Mouse (Mus musculus): ENCODE data around the gene Fchsd2. TPM values are rescaled to one million over a fixed set of nuclear protein-coding genes. Genes with fewer than 3 reads are reported as not detected.

Fchsd2 gene
- polyA plus RNA-seq, 1 experiment, result 24.9 TPM

- Histone ChIP-seq H3K4me3 (ENCODE audit: low read depth, low read length) (peak overlapping the region; percentile 59), H3K9ac (ENCODE audit: low read depth, poor library complexity, severe bottlenecking) (peak overlapping the region; percentile 82), H3K27ac (ENCODE audit: insufficient read depth, low read length) (peak overlapping the region; percentile 29; the same call in 1 of the 2 replicates), H3K27me3 (ENCODE audit: control insufficient read depth, insufficient read depth, low read length, poor library complexity, severe bottlenecking) (no peaks in the 10 kb centered on the region), H3K9me3 (replicated peaks; ENCODE audit: control insufficient read depth, insufficient read depth, low read length, poor library complexity, severe bottlenecking) (no peaks in the 10 kb centered on the region), H3K36me3 (ENCODE audit: control insufficient read depth, insufficient read depth, low read length, poor library complexity, severe bottlenecking) (no peaks in the 10 kb centered on the region), H3K4me1 (ENCODE audit: control insufficient read depth, insufficient read depth, low read length) (peaks cover 2% of the 10 kb centered on the region)
- no peak for TF ChIP-seq CTCF (IDR thresholded peaks at IDR 0.05; ENCODE audit: low read depth, low read length)
- TF ChIP-seq POLR2A (IDR thresholded peaks at IDR 0.05; ENCODE audit: insufficient read depth, low read length), result no peak
- TF ChIP-seq EP300 (IDR thresholded peaks at IDR 0.05; ENCODE audit: insufficient read depth, low read depth, low read length), result no peak
Measured at GRCm38 (mm10) chr7:101107073-101107810, 14.6 kb downstream of the Fchsd2 start.

DNA sequence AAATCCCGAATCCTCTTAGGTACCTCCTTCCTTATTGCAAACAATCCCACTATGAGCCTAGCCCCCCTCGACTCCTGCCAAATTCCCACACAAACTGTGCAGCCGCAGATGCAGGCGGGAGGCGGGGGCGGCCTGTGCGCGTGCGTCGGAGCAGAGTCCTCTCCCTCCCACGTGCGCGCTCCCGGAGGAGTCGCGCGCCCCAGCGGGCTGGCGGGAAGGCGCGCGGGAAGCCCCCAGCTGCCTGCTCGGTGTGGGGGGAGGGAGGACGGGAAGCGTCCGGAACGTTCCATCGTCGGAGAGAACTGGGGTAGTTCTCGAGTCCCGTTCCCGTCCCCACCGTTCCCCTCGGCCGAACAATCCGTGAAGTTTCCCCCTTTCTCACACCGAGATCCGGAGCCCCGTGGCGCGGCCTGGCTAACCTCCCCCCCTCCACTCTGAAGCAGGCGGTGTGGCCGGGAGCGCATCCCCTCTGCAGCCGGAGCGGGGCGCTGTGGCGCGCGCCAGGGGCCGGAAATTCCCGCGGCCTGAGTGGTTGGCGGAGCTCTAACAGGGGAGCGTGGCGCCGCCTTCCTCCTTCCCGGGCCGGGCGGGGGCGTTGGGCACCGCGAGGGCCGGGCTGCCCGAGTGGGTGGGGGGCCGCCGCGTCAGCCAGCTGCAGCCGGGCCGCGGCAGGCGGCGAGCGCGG, 15.4 kb downstream of the Fchsd2 start:
- no peaks in the 10 kb centered on the region for H3K36me3 ChIP-seq (ENCODE audit: control insufficient read depth, insufficient read depth, low read length, poor library complexity, severe bottlenecking)
- H3K4me3 ChIP-seq (ENCODE audit: low read depth, low read length), result peak overlapping the region; percentile 59
- H3K9me3 ChIP-seq (replicated peaks; ENCODE audit: control insufficient read depth, insufficient read depth, low read length, poor library complexity, severe bottlenecking), result no peaks in the 10 kb centered on the region
- peak overlapping the region; percentile 82 for H3K9ac ChIP-seq (ENCODE audit: low read depth, poor library complexity, severe bottlenecking)
- peaks cover 2% of the 10 kb centered on the region for H3K4me1 ChIP-seq (ENCODE audit: control insufficient read depth, insufficient read depth, low read length)
- peak overlapping the region; percentile 29; the same call in 1 of the 2 replicates for H3K27ac ChIP-seq (ENCODE audit: insufficient read depth, low read length)
- TF ChIP-seq POLR2A (IDR thresholded peaks at IDR 0.05; ENCODE audit: insufficient read depth, low read length) (no peak), CTCF (IDR thresholded peaks at IDR 0.05; ENCODE audit: low read depth, low read length) (peak; percentile 57)
- H3K27me3 ChIP-seq (ENCODE audit: control insufficient read depth, insufficient read depth, low read length, poor library complexity, severe bottlenecking), result no peaks in the 10 kb centered on the region

DNA sequence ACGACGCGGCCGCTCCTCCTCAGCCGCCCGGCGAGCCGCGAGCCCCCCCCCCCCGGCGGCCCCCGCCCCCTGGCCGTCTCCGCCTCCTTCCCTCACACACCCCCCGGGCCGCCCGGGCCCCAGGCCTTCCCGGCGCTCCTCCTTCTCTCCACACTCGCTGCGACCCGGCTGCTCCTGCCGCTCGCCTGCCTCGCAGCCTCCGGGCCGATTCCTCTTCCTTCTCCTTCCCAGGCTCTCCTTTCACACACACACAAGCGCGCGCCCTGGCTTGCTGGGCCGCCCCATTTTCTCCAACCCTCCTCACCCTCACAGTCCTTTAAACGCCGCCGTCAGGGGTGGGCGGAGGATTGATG, 16.0 kb downstream of the Fchsd2 start:
- no peak for TF ChIP-seq CTCF (IDR thresholded peaks at IDR 0.05; ENCODE audit: low read depth, low read length)
- no peak for TF ChIP-seq EP300 (IDR thresholded peaks at IDR 0.05; ENCODE audit: insufficient read depth, low read depth, low read length)
- peak; percentile 14 for TF ChIP-seq POLR2A (IDR thresholded peaks at IDR 0.05; ENCODE audit: insufficient read depth, low read length)
- H3K9me3 ChIP-seq (replicated peaks; ENCODE audit: control insufficient read depth, insufficient read depth, low read length, poor library complexity, severe bottlenecking), result no peaks in the 10 kb centered on the region
- H3K36me3 ChIP-seq (ENCODE audit: control insufficient read depth, insufficient read depth, low read length, poor library complexity, severe bottlenecking), result no peaks in the 10 kb centered on the region
- peak overlapping the region; percentile 82 for H3K9ac ChIP-seq (ENCODE audit: low read depth, poor library complexity, severe bottlenecking)
- peaks cover 2% of the 10 kb centered on the region for H3K4me1 ChIP-seq (ENCODE audit: control insufficient read depth, insufficient read depth, low read length)
- no peaks in the 10 kb centered on the region for H3K27me3 ChIP-seq (ENCODE audit: control insufficient read depth, insufficient read depth, low read length, poor library complexity, severe bottlenecking)
- peak overlapping the region; percentile 53; the same call in 1 of the 2 replicates for H3K27ac ChIP-seq (ENCODE audit: insufficient read depth, low read length)
- peak overlapping the region; percentile 97 for H3K4me3 ChIP-seq (ENCODE audit: low read depth, low read length)

DNA sequence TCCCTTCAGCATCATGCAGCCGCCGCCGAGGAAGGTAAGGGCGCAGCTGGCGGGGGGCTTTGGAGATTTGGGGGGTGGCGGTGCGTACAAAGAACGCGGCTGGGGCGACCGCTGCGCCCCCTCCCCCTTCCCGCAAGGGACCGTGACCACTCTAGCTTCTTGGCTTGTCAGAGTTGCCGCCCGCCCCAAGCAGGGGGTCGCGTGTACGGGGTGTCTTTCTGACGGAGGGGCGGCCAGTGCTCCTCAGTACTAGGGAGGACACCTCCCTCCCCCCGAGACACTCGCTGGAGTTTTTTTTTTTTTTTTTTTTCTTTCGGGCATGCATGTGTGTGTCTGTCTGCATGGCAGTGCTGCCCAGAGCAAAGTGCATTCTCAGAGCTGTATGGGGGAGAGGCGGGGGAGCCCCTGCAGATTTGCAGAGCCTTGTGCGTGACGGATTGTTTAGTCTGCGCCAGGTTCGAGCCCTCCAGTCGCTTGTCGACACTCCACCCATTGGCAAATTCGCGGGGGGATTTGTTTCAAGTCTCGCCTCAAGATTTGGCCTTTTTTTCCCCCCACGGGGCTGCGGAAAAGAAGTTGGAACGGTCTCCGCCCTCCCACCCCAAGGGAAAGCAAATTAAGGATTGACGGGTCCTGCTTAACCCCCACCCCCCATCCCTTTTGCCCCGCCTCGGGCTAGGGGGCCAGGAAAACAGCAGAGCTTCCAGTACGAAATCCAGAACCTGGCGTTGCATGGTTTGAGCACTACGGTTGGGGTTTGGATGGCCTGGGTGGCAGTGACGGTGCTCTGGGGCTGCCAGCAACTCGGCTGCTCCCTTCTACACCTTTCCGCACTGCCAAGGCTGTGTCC, 16.6 kb downstream of the Fchsd2 start:
- Histone ChIP-seq H3K36me3 (ENCODE audit: control insufficient read depth, insufficient read depth, low read length, poor library complexity, severe bottlenecking) (no peaks in the 10 kb centered on the region), H3K4me3 (ENCODE audit: low read depth, low read length) (peak overlapping the region; percentile 97), H3K27me3 (ENCODE audit: control insufficient read depth, insufficient read depth, low read length, poor library complexity, severe bottlenecking) (no peaks in the 10 kb centered on the region), H3K27ac (ENCODE audit: insufficient read depth, low read length) (0 out of 2 replicates have a peak overlapping the region, but pooled peaks have one; percentile 53), H3K9me3 (replicated peaks; ENCODE audit: control insufficient read depth, insufficient read depth, low read length, poor library complexity, severe bottlenecking) (no peaks in the 10 kb centered on the region), H3K9ac (ENCODE audit: low read depth, poor library complexity, severe bottlenecking) (peak overlapping the region; percentile 82), H3K4me1 (ENCODE audit: control insufficient read depth, insufficient read depth, low read length) (peaks cover 2% of the 10 kb centered on the region)
- TF ChIP-seq EP300 (IDR thresholded peaks at IDR 0.05; ENCODE audit: insufficient read depth, low read depth, low read length) (no peak), POLR2A (IDR thresholded peaks at IDR 0.05; ENCODE audit: insufficient read depth, low read length) (no peak), CTCF (IDR thresholded peaks at IDR 0.05; ENCODE audit: low read depth, low read length) (no peak)

DNA sequence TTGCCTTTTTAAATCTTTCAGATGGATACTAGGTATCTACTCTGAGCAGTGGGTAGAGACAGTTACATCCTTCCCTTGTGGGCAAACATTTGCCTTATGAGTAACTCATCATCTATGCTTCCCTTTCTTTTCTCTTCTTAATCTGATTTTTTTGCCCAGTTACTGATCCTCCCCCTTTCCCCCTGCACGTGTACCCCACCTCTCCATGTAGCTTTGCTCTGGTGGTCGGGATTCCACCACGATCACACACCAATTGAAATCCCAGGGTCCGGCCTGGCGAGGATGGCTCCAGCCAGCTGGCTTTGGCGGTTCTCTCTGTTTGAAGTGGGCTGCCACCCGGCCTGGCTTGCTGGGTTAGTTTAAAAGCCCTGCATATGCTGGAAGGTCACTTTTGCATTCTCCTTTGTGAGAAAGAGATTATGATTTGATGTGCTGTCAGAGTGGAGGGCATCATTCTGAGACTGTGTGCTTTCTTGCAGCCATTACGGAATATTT, 17.2 kb downstream of the Fchsd2 start:
- Histone ChIP-seq H3K27me3 (ENCODE audit: control insufficient read depth, insufficient read depth, low read length, poor library complexity, severe bottlenecking) (no peaks in the 10 kb centered on the region), H3K36me3 (ENCODE audit: control insufficient read depth, insufficient read depth, low read length, poor library complexity, severe bottlenecking) (no peaks in the 10 kb centered on the region), H3K4me3 (ENCODE audit: low read depth, low read length) (peak overlapping the region; percentile 97), H3K9me3 (replicated peaks; ENCODE audit: control insufficient read depth, insufficient read depth, low read length, poor library complexity, severe bottlenecking) (no peaks in the 10 kb centered on the region), H3K4me1 (ENCODE audit: control insufficient read depth, insufficient read depth, low read length) (peaks cover 2% of the 10 kb centered on the region), H3K27ac (ENCODE audit: insufficient read depth, low read length) (no peak overlapping the region), H3K9ac (ENCODE audit: low read depth, poor library complexity, severe bottlenecking) (peak overlapping the region; percentile 82)
- TF ChIP-seq CTCF (IDR thresholded peaks at IDR 0.05; ENCODE audit: low read depth, low read length) (no peak), EP300 (IDR thresholded peaks at IDR 0.05; ENCODE audit: insufficient read depth, low read depth, low read length) (no peak), POLR2A (IDR thresholded peaks at IDR 0.05; ENCODE audit: insufficient read depth, low read length) (no peak)
